ENCODE assay signal across 8 mouse cellular contexts in the genomic region with DNA sequence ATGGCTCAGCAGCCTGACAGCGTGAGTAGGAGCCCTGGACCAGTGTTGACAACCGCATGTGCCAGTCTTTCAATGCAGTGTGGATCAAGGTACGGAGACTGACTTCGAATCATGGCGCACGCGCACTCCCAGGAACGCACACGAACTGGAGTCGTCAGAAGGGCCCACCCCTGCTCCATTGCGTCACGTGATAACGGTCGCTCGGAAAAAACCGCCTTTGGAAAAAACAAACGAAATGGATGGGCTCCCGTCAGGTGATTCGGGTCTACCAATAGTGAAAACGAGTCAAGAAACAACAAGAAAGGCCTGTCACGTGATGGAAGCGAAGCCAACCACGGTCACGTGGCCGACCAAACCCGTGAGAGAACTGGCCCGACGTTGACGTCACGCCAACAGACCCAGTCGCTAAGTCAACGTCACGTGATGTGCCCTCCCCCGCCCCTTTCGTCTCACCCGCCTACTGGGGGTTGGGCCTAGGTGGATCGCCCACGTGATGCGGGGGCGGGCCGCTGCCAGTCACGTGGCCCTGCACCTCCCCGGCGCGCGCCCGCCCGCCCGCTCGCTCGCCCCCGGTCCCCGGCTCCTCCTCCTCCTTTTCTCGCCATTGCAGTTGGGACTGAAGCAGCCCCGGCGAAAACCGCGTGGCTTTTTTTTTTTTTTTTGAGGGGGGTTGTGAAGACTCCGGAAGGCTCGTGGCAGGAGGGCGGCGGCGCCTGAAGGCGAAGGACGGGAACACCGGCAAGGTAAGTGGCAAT. TPM values are rescaled to one million over a fixed set of nuclear protein-coding genes. Genes with fewer than 3 reads are reported as not detected.
DNase-seq lines count a peak whose midpoint lies in the region; ATAC-seq lines count a peak whose summit lies in the region.

Ilf3 (plus strand) TSS at position 515 of the 755 bp plus-strand sequence.

- H3K36me3 ChIP-seq in heart, embryonic 13.5 days: peaks cover 12% of the 10 kb centered on the region
- H3K36me3 ChIP-seq in liver, embryonic 12.5 days: peaks cover 15% of the 10 kb centered on the region
- H3K36me3 ChIP-seq in stomach, embryonic 15.5 days: no peaks in the 10 kb centered on the region

- peak within 1 kb of the TSS; percentile 94 for H3K9ac ChIP-seq in heart, embryonic 13.5 days
- H3K9ac ChIP-seq in liver, embryonic 12.5 days: peak within 1 kb of the TSS; percentile 76
- H3K9ac ChIP-seq in stomach, embryonic 15.5 days: peak within 1 kb of the TSS; percentile 73

- DNase-seq in CD4-positive, CD25-positive, alpha-beta regulatory T cell, adult 2 months (ENCODE audit: low read depth, low spot score): peak; percentile 100
- peak; percentile 99 for DNase-seq in fat pad, adult 2 months (ENCODE audit: extremely low read depth, low read depth, low spot score)
- peak; percentile 100 for DNase-seq in kidney, postnatal 10 days
- peak; percentile 100 for DNase-seq in natural killer cell, adult 2 months (ENCODE audit: low spot score in 2 of 2)

- no peaks in the 10 kb centered on the region for H3K4me1 ChIP-seq in brown adipose tissue, adult 24 weeks (ENCODE audit: control insufficient read depth, insufficient read depth, insufficient read length, low read length)
- peaks cover 36% of the 10 kb centered on the region for H3K4me1 ChIP-seq in heart, embryonic 13.5 days
- peaks cover 47% of the 10 kb centered on the region for H3K4me1 ChIP-seq in liver, embryonic 12.5 days
- H3K4me1 ChIP-seq in stomach, embryonic 15.5 days: peaks cover 12% of the 10 kb centered on the region

- WGBS in heart, embryonic 13.5 days: under 1% methylated on average over 65 of the region's 66 CpGs
- WGBS in liver, embryonic 12.5 days (ENCODE audit: insufficient replicate concordance): 1% methylated on average over 61 of the region's 66 CpGs
- under 1% methylated on average over 61 of the region's 66 CpGs for WGBS in stomach, embryonic 15.5 days

- ATAC-seq in heart, embryonic 13.5 days (ENCODE audit: extremely low read depth, insufficient number of reproducible peaks, low FRiP score, low TSS enrichment): peak; percentile 84
- peak; percentile 89 for ATAC-seq in liver, embryonic 12.5 days
- peak; percentile 90 for ATAC-seq in stomach, embryonic 15.5 days (ENCODE audit: insufficient read depth, low FRiP score, low read depth)

- H3K27me3 ChIP-seq in heart, embryonic 13.5 days (replicated peaks): peaks cover 5% of the 10 kb centered on the region
- peaks cover 7% of the 10 kb centered on the region; the same call in 1 of the 2 replicates for H3K27me3 ChIP-seq in liver, embryonic 12.5 days (replicated peaks)
- no peaks in the 10 kb centered on the region for H3K27me3 ChIP-seq in stomach, embryonic 15.5 days (replicated peaks)

- no peaks in the 10 kb centered on the region for H3K9me3 ChIP-seq in heart, embryonic 13.5 days
- H3K9me3 ChIP-seq in liver, embryonic 12.5 days (replicated peaks): no peaks in the 10 kb centered on the region
- no peaks in the 10 kb centered on the region for H3K9me3 ChIP-seq in stomach, embryonic 15.5 days

- peak within 1 kb of the TSS; percentile 79 for H3K27ac ChIP-seq in brown adipose tissue, adult 24 weeks (replicated peaks; ENCODE audit: low read depth, low read length)
- peak within 1 kb of the TSS; percentile 92 for H3K27ac ChIP-seq in heart, embryonic 13.5 days (replicated peaks)
- H3K27ac ChIP-seq in liver, embryonic 12.5 days: peak within 1 kb of the TSS; percentile 92
- peak within 1 kb of the TSS; percentile 89 for H3K27ac ChIP-seq in stomach, embryonic 15.5 days

- H3K4me2 ChIP-seq in heart, embryonic 13.5 days: peak within 1 kb of the TSS; percentile 82
- peak within 1 kb of the TSS; percentile 75 for H3K4me2 ChIP-seq in liver, embryonic 12.5 days
- H3K4me2 ChIP-seq in stomach, embryonic 15.5 days: peak within 1 kb of the TSS; percentile 72

- peak within 1 kb of the TSS; percentile 92 for H3K4me3 ChIP-seq in brown adipose tissue, adult 24 weeks (ENCODE audit: insufficient read depth, low read depth, low read length)
- peak within 1 kb of the TSS; percentile 94 for H3K4me3 ChIP-seq in heart, embryonic 13.5 days
- peak within 1 kb of the TSS; percentile 72 for H3K4me3 ChIP-seq in liver, embryonic 12.5 days
- H3K4me3 ChIP-seq in stomach, embryonic 15.5 days (replicated peaks): peak within 1 kb of the TSS; percentile 82

RNA-seq across cellular contexts. Expression of gene Ilf3, which starts in this region (rescaled TPM):
- 11.7 and 13.8 TPM in 2 replicates for polyA plus RNA-seq in brown adipose tissue, adult 24 weeks (2012; ENCODE audit: insufficient read depth, insufficient read length, missing spikeins)
- polyA plus RNA-seq in heart, embryonic 13.5 days (2015; fragmentation: Nextera tagmentation; extraction: Ambion mirVana): 115 and 120 TPM in 2 replicates
- 84.1 and 85.3 TPM in 2 replicates for polyA plus RNA-seq in liver, embryonic 12.5 days (2016; fragmentation: Nextera tagmentation; extraction: Ambion mirVana)
- polyA plus RNA-seq in stomach, embryonic 15.5 days (2015; fragmentation: Nextera tagmentation; extraction: Ambion mirVana): 150 and 154 TPM in 2 replicates

Comparison
In these comparisons a context has a peak if more than half of its experiments do, and no peak if none do; other contexts are left out.
1. Peak in every context shown above with its lines: DNase-seq, ATAC-seq, H3K4me3 ChIP-seq and H3K27ac ChIP-seq.